Mouse (Mus musculus) CH12.LX (cell line): ENCODE data around the gene Gbp8. TPM values are rescaled to one million over a fixed set of nuclear protein-coding genes. Genes with fewer than 3 reads are reported as not detected.
"Not testable (repeated sequence)": the region's sequence is repeated elsewhere in the genome, so short reads cannot be mapped to it uniquely, and the experiment has no call there.

ENCODE experiments used
- DNase-seq: peaks from one replicate; pipeline ENCODE4 v3.0.0-alpha.2; 2013; ENCODE audit errors: extremely low read depth
- H3K27ac ChIP-seq: 2 replicates; pipeline ENCODE4 v1.5.1; 2012; ENCODE audit warnings: low read depth, mild to moderate bottlenecking, control low read depth, moderate library complexity; ENCODE audit not compliant: insufficient read depth
- H3K27me3 ChIP-seq: replicated peaks from 2 replicates; pipeline ENCODE3; 2012; ENCODE audit warnings: inconsistent platforms
- H3K36me3 ChIP-seq, 2 experiments: replicated peaks in 1 of 2; 2 replicates each; pipeline versions ENCODE3 to v1.6.1; 2012; ENCODE audit warnings: inconsistent platforms in 1 of 2, low read length in 1 of 2, mild to moderate bottlenecking in 1 of 2, mixed read lengths in 1 of 2, moderate library complexity in 1 of 2; ENCODE audit not compliant: control insufficient read depth in 1 of 2, insufficient read depth in 1 of 2
- H3K4me1 ChIP-seq, 2 experiments: 2 replicates each; pipeline ENCODE4 v1.6.1; 2012; ENCODE audit warnings: inconsistent platforms in 1 of 2, moderate library complexity in 1 of 2; ENCODE audit not compliant: insufficient read depth in 2 of 2, control insufficient read depth in 1 of 2
- H3K4me2 ChIP-seq: 2 replicates; pipeline ENCODE4 v1.6.1; 2012; ENCODE audit warnings: low read depth, mild to moderate bottlenecking, control low read depth; ENCODE audit not compliant: poor library complexity, insufficient read depth, severe bottlenecking
- H3K4me3 ChIP-seq, 3 experiments: fragments of 150-350 bp in 1 of 3; sonication (generic) in 1 of 3; replicated peaks in 1 of 3; 2 replicates each; pipeline versions ENCODE3 to v1.5.1; 2011 to 2012; ENCODE audit warnings: low read depth in 2 of 3, low read length in 2 of 3, mild to moderate bottlenecking in 2 of 3, moderate library complexity in 2 of 3, control low read depth in 1 of 3, improper control_type of control experiment in 1 of 3, inconsistent platforms in 1 of 3, mixed read lengths in 1 of 3; ENCODE audit not compliant: poor library complexity in 1 of 3
- H3K79me2 ChIP-seq: replicated peaks from 2 replicates; pipeline ENCODE4 v1.6.1; 2012; ENCODE audit warnings: mild to moderate bottlenecking, moderate library complexity; ENCODE audit not compliant: control insufficient read depth, poor library complexity, insufficient read depth, severe bottlenecking; ENCODE audit errors: extremely low read depth
- H3K9ac ChIP-seq: 2 replicates; pipeline ENCODE4 v1.6.1; 2012; ENCODE audit warnings: low read depth, mild to moderate bottlenecking, control low read depth, moderate library complexity; ENCODE audit not compliant: insufficient read depth
- H3K9me3 ChIP-seq: replicated peaks from 2 replicates; pipeline ENCODE3; 2012; ENCODE audit warnings: low read length, inconsistent platforms, mixed read lengths
- CTCF ChIP-seq, 2 experiments: IDR thresholded peaks in 1 of 2; conservative IDR thresholded peaks in 1 of 2; 2 replicates each; pipeline ENCODE4 v1.5.1; 2011 to 2012; ENCODE audit warnings: low read depth in 2 of 2, low read length in 2 of 2, improper control_type of control experiment in 1 of 2, inconsistent platforms in 1 of 2, mild to moderate bottlenecking in 1 of 2, moderate library complexity in 1 of 2
- E2F4 ChIP-seq: IDR thresholded peaks from 2 replicates; pipeline ENCODE4 v1.6.1; 2011; ENCODE audit warnings: low read depth, low read length, improper control_type of control experiment; ENCODE audit not compliant: insufficient replicate concordance
- ELF1 ChIP-seq: IDR thresholded peaks from 2 replicates; pipeline ENCODE4 v1.6.1; 2014; ENCODE audit warnings: low read depth, mild to moderate bottlenecking, inconsistent platforms, low read length, improper control_type of control experiment
- EP300 ChIP-seq: IDR thresholded peaks from 2 replicates; pipeline ENCODE4 v1.6.1; 2011; ENCODE audit warnings: low read length, improper control_type of control experiment
- IRF4 ChIP-seq: IDR thresholded peaks from 2 replicates; pipeline ENCODE4 v1.6.1; 2014; ENCODE audit warnings: low read depth, mild to moderate bottlenecking, inconsistent platforms, low read length, improper control_type of control experiment
- JUND ChIP-seq: conservative IDR thresholded peaks from 2 replicates; pipeline ENCODE4 v1.6.1; 2011; ENCODE audit warnings: low read depth, low read length, improper control_type of control experiment
- MYC ChIP-seq: IDR thresholded peaks from 2 replicates; pipeline ENCODE4 v1.6.1; 2011; ENCODE audit warnings: low read depth, mild to moderate bottlenecking, improper control_type of control experiment, low read length
- PAX5 ChIP-seq: IDR thresholded peaks from 2 replicates; pipeline ENCODE4 v1.6.1; 2012; ENCODE audit warnings: low read length, inconsistent platforms, mixed read lengths
- RAD21 ChIP-seq: IDR thresholded peaks from 2 replicates; pipeline ENCODE4 v1.6.1; 2011; ENCODE audit warnings: low read depth, mild to moderate bottlenecking, low read length, improper control_type of control experiment, moderate library complexity
- SMC3 ChIP-seq: IDR thresholded peaks from 2 replicates; pipeline ENCODE4 v1.6.1; 2011; ENCODE audit warnings: low read depth, low read length, improper control_type of control experiment
- ZC3H11A ChIP-seq: IDR thresholded peaks from 2 replicates; pipeline ENCODE4 v1.6.1; 2012; ENCODE audit warnings: low read depth, mild to moderate bottlenecking, inconsistent platforms, low read length, improper control_type of control experiment
- dilution Hi-C: fragments of 300-500 bp; cut with MboI; formaldehyde crosslinking; loops from 2 replicates; pipeline ENCODE4 v1.14.3; 2020; ENCODE audit warnings: low sequenced_read_pairs; ENCODE audit not compliant: extremely low pct_unique_long_range_greater_than_20kb, extremely low pct_ligation_motif_present
- in situ Hi-C: fragments of 300-500 bp; cut with MboI; formaldehyde crosslinking; loops from 3 replicates; pipeline ENCODE4 v1.14.3; 2019; ENCODE audit warnings: low sequenced_read_pairs, low pct_ligation_motif_present, low pct_unique_long_range_greater_than_20kb, mixed read lengths
- polyA plus RNA-seq: library from polyadenylated mRNA; unstranded; fragments of >175 nt; gene quantifications from 2 replicates; pipeline ENCODE4 v1.2.1, GENCODE M21; 2012; ENCODE audit warnings: low read depth; ENCODE audit not compliant: insufficient read length
- total RNA-seq, 2 experiments: library from RNA; depleted of rRNA; stranded (reverse); fragments of 300-350 nt in 1 of 2; fragments of >200 nt in 1 of 2; gene quantifications; 2 replicates each; pipeline ENCODE4 v1.2.3; 2012 to 2014

The Gbp8 gene
- total and polyA plus RNA-seq, 3 experiments: 5.1 to 7.4 (median 5.2) TPM

- TF ChIP-seq E2F4 (no peak), RAD21 (peak; percentile 74), MYC (no peak), SMC3 (peak; percentile 68), ZC3H11A (no peak), EP300 (no peak), CTCF (conservative IDR thresholded peaks at IDR 0.05 in 1 of 2, IDR thresholded peaks at IDR 0.05 in 1 of 2; ENCODE audit: low read depth in 2 of 2, low read length in 2 of 2) (peak in 1 of 2 experiments; percentile 64; a peak in 2 of 4 replicates), ELF1 (peak; percentile 33; the same call in 1 of the 2 replicates)
- dilution Hi-C loops (no loop called here), in situ Hi-C loops (no loop called here)
- no peaks in the 10 kb centered on the region for H3K79me2 ChIP-seq
- H3K9me3 ChIP-seq: no peaks in the 10 kb centered on the region
- H3K4me2 ChIP-seq: no peak overlapping the region
- H3K9ac ChIP-seq: no peak overlapping the region
- no peaks in the 10 kb centered on the region for H3K36me3 ChIP-seq
- H3K27ac ChIP-seq: no peak overlapping the region
- H3K4me1 ChIP-seq: no peaks in the 10 kb centered on the region; a peak in 2 of 4 replicates
- no peak overlapping the region for H3K4me3 ChIP-seq
- H3K27me3 ChIP-seq: no peaks in the 10 kb centered on the region
- DNase-seq: no peak
Observed at GRCm38 (mm10) chr5:105156582-105156981, 17.2 kb upstream of the Gbp8 start.

- dilution Hi-C loops (no loop called here), in situ Hi-C loops (no loop called here)
- no peak overlapping the region for H3K9ac ChIP-seq
- no peaks in the 10 kb centered on the region for H3K79me2 ChIP-seq
- H3K4me3 ChIP-seq: no peak overlapping the region
- H3K36me3 ChIP-seq: no peaks in the 10 kb centered on the region
- TF ChIP-seq E2F4 (no peak), IRF4 (no peak), ZC3H11A (no peak), JUND (no peak), PAX5 (no peak)
- H3K27me3 ChIP-seq: no peaks in the 10 kb centered on the region
- no peak overlapping the region for H3K27ac ChIP-seq
- H3K4me2 ChIP-seq: no peak overlapping the region
- H3K4me1 ChIP-seq: peaks cover 0 to 10% of the 10 kb centered on the region in 2 experiments; a peak in 3 of 4 replicates
- no peak for DNase-seq
- no peaks in the 10 kb centered on the region for H3K9me3 ChIP-seq
Observed at GRCm38 (mm10) chr5:105154049-105154448, 14.7 kb upstream of the Gbp8 start.

- dilution Hi-C loops, in situ Hi-C loops: not testable (repeated sequence)
Observed at GRCm38 (mm10) chr5:105148062-105148461, 8.7 kb upstream of the Gbp8 start.

More at GRCm38 (mm10) chr5:105148062-105148461, 8.7 kb upstream of the Gbp8 start:
- not testable (repeated sequence) for H3K4me2 ChIP-seq, DNase-seq, H3K79me2 ChIP-seq, H3K4me3 ChIP-seq, H3K9ac ChIP-seq, H3K27me3 ChIP-seq, H3K27ac ChIP-seq, H3K36me3 ChIP-seq, H3K9me3 ChIP-seq
- H3K4me1 ChIP-seq: peaks cover 9 to 26% of the 10 kb centered on the region in 2 experiments
